Comparison of ENCODE assay signal across 14 mouse cellular contexts in the genomic region with DNA sequence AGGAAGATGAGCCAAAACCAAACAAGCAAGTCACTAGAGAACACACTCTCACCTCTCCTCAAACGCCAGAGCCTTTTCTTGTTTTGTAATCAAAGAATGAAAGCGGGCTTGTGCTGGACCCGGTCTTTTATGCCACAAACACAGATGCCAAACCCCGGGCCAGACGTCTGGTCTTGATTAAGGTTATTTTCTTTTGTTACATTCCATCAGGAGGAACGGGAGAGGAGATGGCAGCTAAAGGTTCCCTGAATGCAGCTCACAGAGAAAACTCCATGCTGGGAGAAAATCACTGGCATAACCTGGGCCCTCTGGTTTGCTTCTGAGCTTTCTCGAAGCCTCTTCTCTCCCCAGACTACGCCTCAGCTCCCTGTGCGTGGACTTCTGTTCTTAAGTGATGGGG. TPM values are rescaled to one million over a fixed set of nuclear protein-coding genes. Genes with fewer than 3 reads are reported as not detected.
A peak's percentile ranks its signal among the peaks of the same experiment; 100 is the strongest.
DNase-seq lines count a peak whose midpoint lies in the region; ATAC-seq lines count a peak whose summit lies in the region.
"Had no signal": no experiment of that assay in that cellular context is flagged by ENCODE, and none has a peak within 500 bp of the region (broad histone marks: within the 10 kb centered on the region; RNA-seq: fewer than 3 reads in every experiment).

No protein-coding gene starts in this region.

- no peaks in the 10 kb centered on the region for H3K27me3 ChIP-seq in heart, embryonic 15.5 days
- H3K27me3 ChIP-seq in limb, embryonic 10.5 days (ENCODE audit: low read depth, poor library complexity, severe bottlenecking) = no peaks in the 10 kb centered on the region

- intact Hi-C loops in heart, postnatal 14 days (cut with DNase I) = no loop called here

- H3K4me3 ChIP-seq in heart, embryonic 15.5 days = no peak overlapping the region
- peak overlapping the region; percentile 21 for H3K4me3 ChIP-seq in limb, embryonic 10.5 days
- H3K4me3 ChIP-seq: layer of hippocampus, adult 2 months had no signal

- ATAC-seq in heart, embryonic 15.5 days (replicated peaks; ENCODE audit: insufficient number of reproducible peaks, insufficient read depth, low FRiP score, low read depth) = no peak
- no peak for ATAC-seq in megakaryocyte progenitor cell, adult 5-6 weeks (replicated peaks; ENCODE audit: poor library complexity)
- ATAC-seq: lung, postnatal 0 days had no signal

- H3K4me2 ChIP-seq in heart, embryonic 15.5 days = no peak overlapping the region

- WGBS in heart, embryonic 15.5 days = 43% methylated on average over 9 of the region's 9 CpGs
- WGBS in limb, embryonic 10.5 days = 17% methylated on average over 9 of the region's 9 CpGs

- DNase-seq in heart, postnatal 14 days = no peak
- peak; percentile 71 for DNase-seq in 3T3-L1 (ENCODE audit: low read depth, low spot score)
- DNase-seq in embryo, embryonic 10.5 days (ENCODE audit: low spot score) = peak; percentile 69
- peak; percentile 77 for DNase-seq in limb, embryonic 10.5 days (ENCODE audit: low spot score)
- no peak for DNase-seq in thymus, postnatal 14 days
- DNase-seq in spleen, postnatal 10 days (ENCODE audit: low spot score in 2 of 2) = no peak
- DNase-seq: adrenal gland, postnatal 14 days; heart, postnatal 10 days; kidney, adult 11 months; left cerebral cortex, postnatal 4 days had no signal

- peaks cover 18% of the 10 kb centered on the region for H3K4me1 ChIP-seq in heart, embryonic 15.5 days (replicated peaks)
- peaks cover 52% of the 10 kb centered on the region for H3K4me1 ChIP-seq in limb, embryonic 10.5 days

- H3K36me3 ChIP-seq in heart, embryonic 15.5 days = no peaks in the 10 kb centered on the region
- H3K36me3 ChIP-seq in limb, embryonic 10.5 days = peaks cover 13% of the 10 kb centered on the region; the same call in 1 of the 2 replicates

- H3K9me3 ChIP-seq in heart, embryonic 15.5 days (replicated peaks) = no peaks in the 10 kb centered on the region
- no peaks in the 10 kb centered on the region for H3K9me3 ChIP-seq in limb, embryonic 10.5 days (replicated peaks)

- H3K9ac ChIP-seq in heart, embryonic 15.5 days = no peak overlapping the region

- H3K27ac ChIP-seq in heart, embryonic 15.5 days = 0 out of 2 replicates have a peak overlapping the region, but pooled peaks have one; percentile 4
- H3K27ac ChIP-seq in limb, embryonic 10.5 days = peak overlapping the region; percentile 91
- H3K27ac ChIP-seq: layer of hippocampus, adult 2 months had no signal

RNA-seq across cellular contexts. Expression of gene Nxn, which starts 55.9 kb away (rescaled TPM):
- 18.6 and 26.0 TPM in 2 replicates for polyA plus RNA-seq in heart, embryonic 15.5 days (2015; fragmentation: Nextera tagmentation; extraction: Ambion mirVana)
- 10 to 100 TPM; 15.5 to 17.4 TPM for total RNA-seq in heart, postnatal 14 days (2021)
- polyA plus RNA-seq in limb, embryonic 10.5 days (2016; fragmentation: Nextera tagmentation; extraction: Ambion mirVana) = 53.3 and 55.7 TPM in 2 replicates
- total RNA-seq in megakaryocyte progenitor cell, adult 5-6 weeks (2015) = 20.7 and 23.9 TPM in 2 replicates
- total RNA-seq in megakaryocyte progenitor cell, adult 5-6 weeks (2017) = 20.0 and 26.5 TPM in 2 replicates

Comparison
In these comparisons a context has a peak if more than half of its experiments do, and no peak if none do; other contexts are left out.
1. DNase-seq: peak in 3T3-L1 (single experiment), embryo, embryonic 10.5 days (single experiment) and limb, embryonic 10.5 days (single experiment); none in heart, postnatal 14 days (0 of 2), thymus, postnatal 14 days (single experiment) and spleen, postnatal 10 days (0 of 2).